Mouse (Mus musculus) intestine, embryonic 16.5 days (tissue): ENCODE measurements around the gene Wdr25. TPM values are rescaled to one million over a fixed set of nuclear protein-coding genes. Genes with fewer than 3 reads are reported as not detected.
"Not testable (repeated sequence)": the region's sequence is repeated elsewhere in the genome, so short reads cannot be mapped to it uniquely, and the experiment has no call there.

Source experiments
- ATAC-seq: fragments of 200-750 bp; cut with Nextera tagmentation; 2 replicates; pipeline ENCODE4 v1.8.0; 2017; ENCODE audit warnings: moderate TSS enrichment, moderate library complexity
- H3K27ac ChIP-seq: fragments of 300-500 bp; sonication (generic); 2 replicates; pipeline ENCODE4 v1.5.1; 2014; ENCODE audit warnings: mild to moderate bottlenecking, low read length
- H3K27me3 ChIP-seq: fragments of 300-500 bp; sonication (generic); replicated peaks from 2 replicates; pipeline ENCODE4 v1.6.1; 2014; ENCODE audit warnings: low read length, control low read depth, mixed read lengths; ENCODE audit not compliant: control insufficient read depth, insufficient read depth
- H3K36me3 ChIP-seq: fragments of 300-500 bp; sonication (generic); 2 replicates; pipeline ENCODE4 v1.6.1; 2014; ENCODE audit warnings: low read length, control low read depth; ENCODE audit not compliant: control insufficient read depth, insufficient read depth
- H3K4me1 ChIP-seq: fragments of 300-500 bp; sonication (generic); 2 replicates; pipeline ENCODE4 v1.6.1; 2014; ENCODE audit warnings: low read length, control low read depth, mixed read lengths; ENCODE audit not compliant: control insufficient read depth, insufficient read depth
- H3K4me2 ChIP-seq: fragments of 300-500 bp; sonication (generic); 2 replicates; pipeline ENCODE4 v1.6.1; 2014; ENCODE audit warnings: low read depth, low read length, control low read depth
- H3K4me3 ChIP-seq: fragments of 300-500 bp; sonication (generic); 2 replicates; pipeline ENCODE4 v1.5.1; 2014; ENCODE audit warnings: mild to moderate bottlenecking, low read length
- H3K9ac ChIP-seq: fragments of 300-500 bp; sonication (generic); 2 replicates; pipeline ENCODE4 v1.6.1; 2014; ENCODE audit warnings: low read depth, low read length
- H3K9me3 ChIP-seq: fragments of 300-500 bp; sonication (generic); 2 replicates; pipeline ENCODE4 v1.6.1; 2016; ENCODE audit warnings: low read length, control low read depth; ENCODE audit not compliant: control insufficient read depth
- WGBS: fragments of 180-500 bp; shearing (Covaris S2); extraction: QIAGEN DNeasy Blood & Tissue Kit; methylation state at CpG from one replicate; pipeline ENCODE4 v1.1.7; 2014; 5-methylcytosine and 5-hydroxymethylcytosine counted together
- polyA plus RNA-seq: library from polyadenylated mRNA; unstranded; fragments of >200 nt; fragmentation: Nextera tagmentation; extraction: Ambion mirVana; gene quantifications from 2 replicates; pipeline ENCODE4 v1.2.1, GENCODE M21; 2015

Gene Wdr25
- 6.9 TPM in 2 replicates for polyA plus RNA-seq

DNA sequence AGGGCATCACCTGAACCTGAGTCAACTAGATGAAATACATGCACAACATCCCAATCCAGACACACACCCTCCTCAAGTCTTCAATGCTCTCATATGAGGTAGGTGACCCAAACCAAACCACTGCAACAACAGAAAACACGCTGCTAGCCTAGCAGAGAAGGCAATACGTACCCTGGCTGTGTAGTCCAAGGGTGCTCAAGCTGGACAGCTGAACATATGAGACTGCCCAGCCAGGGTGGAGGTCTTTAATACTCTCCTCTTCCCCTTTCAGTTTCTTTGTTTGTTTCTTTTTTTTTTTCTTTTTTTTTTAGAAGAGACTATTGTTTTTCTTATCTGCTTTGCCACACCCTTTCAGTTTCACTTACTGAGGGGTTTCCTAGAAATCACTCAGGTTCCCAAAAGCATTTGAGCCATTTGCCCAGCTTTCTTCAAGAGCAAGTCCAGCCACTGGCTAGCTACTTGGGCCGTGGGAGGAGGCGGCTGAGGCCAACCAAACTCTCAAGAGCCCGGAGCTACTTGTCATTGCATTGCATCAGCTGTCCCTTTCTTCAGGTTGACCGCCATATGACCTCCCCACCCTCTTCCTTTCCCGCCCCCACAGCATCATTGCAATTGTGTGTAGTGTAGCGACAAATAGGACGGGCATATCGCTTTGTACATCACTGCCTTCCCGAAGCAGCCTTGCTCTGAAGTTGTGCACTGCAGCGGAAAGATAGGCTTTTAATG lies at the start of gene Wdr25:
Gene Wdr25 (plus strand): TSS at position 643 of the 726 bp plus-strand sequence.
- peak within 1 kb of the TSS; percentile 93 for H3K4me2 ChIP-seq
- no peak within 1 kb of the TSS for H3K27ac ChIP-seq
- ATAC-seq: no peak
- H3K4me1 ChIP-seq: peaks cover 11% of the 10 kb centered on the region; the same call in 1 of the 2 replicates
- H3K36me3 ChIP-seq: peaks cover 2% of the 10 kb centered on the region; the same call in 1 of the 2 replicates
- 19% methylated on average over 12 of the region's 12 CpGs for WGBS
- H3K27me3 ChIP-seq: no peaks in the 10 kb centered on the region
- peak within 1 kb of the TSS; percentile 85 for H3K9ac ChIP-seq
- H3K4me3 ChIP-seq: peak within 1 kb of the TSS; percentile 86
- no peaks in the 10 kb centered on the region for H3K9me3 ChIP-seq

DNA sequence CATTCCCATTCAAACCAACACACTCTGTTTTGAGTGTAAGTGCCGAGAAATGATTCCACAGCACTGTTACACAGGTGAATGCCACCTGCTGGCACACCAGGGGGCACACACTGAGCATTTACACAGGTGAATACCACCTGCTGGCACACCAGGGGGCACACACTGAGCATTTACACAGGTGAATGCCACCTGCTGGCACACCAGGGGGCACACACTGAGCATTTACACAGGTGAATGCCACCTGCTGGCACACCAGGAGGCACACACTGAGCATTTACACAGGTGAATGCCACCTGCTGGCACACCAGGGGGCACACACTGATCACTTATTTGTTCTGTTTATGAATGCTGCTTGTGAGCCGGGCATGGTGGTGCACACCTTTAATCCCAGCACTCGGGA lies 45.4 kb upstream of the Wdr25 start:
- not testable (repeated sequence) for H3K4me1 ChIP-seq, H3K9ac ChIP-seq, H3K4me3 ChIP-seq, H3K27ac ChIP-seq, ATAC-seq, H3K36me3 ChIP-seq, H3K9me3 ChIP-seq, H3K27me3 ChIP-seq, H3K4me2 ChIP-seq
- WGBS: 92% methylated on average over 3 of the region's 3 CpGs

DNA sequence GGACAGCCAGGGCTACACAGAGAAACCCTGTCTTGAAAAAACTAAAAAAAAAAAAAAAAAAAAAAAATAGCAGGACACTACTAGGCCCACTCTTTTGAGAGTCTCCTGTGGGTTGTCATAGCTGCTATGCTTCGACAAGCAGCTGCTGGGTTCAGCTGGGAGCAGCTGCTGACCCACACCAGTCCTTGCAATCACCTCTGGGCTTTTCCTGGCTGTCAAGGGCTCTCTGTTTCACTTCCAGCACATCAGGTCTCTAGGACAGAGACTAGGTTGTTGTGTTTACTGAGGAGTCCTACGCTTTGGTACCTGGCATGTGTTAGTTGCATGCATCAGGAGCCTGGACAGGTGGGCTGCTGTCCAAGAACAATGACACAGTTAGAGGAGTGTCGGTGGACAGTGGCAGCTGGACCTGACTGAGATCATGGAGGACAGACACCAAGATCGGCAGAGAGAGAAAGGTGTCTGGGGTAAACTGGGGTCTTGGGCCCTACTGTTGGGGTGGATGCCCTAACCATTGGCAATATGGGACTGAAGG lies 43.9 kb upstream of the Wdr25 start:
- Histone ChIP-seq H3K27me3 (no peaks in the 10 kb centered on the region), H3K27ac (no peak overlapping the region), H3K9ac (no peak overlapping the region), H3K4me1 (no peaks in the 10 kb centered on the region), H3K4me2 (no peak overlapping the region), H3K36me3 (no peaks in the 10 kb centered on the region), H3K9me3 (no peaks in the 10 kb centered on the region), H3K4me3 (no peak overlapping the region)
- WGBS: 78% methylated on average over 4 of the region's 4 CpGs
- no peak for ATAC-seq

DNA sequence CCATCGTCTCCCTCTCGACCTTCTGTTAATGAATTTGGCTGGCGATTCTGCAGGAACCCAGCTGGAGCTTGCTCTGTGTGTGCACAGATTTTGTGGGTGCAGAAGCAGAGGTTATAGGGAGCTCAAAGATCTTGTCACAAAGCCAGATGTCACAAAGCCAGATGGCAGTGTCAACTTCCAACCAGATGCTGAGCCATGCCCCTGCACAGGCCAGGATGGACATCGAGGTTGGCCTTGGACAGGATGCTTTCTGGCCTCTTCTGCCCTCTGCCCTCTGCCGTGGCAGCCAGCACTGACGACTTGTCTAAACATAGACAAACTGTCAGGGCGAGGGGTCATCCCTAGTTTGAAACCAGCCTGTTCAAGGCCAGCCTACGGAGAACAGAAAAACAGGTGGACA lies 43.3 kb upstream of the Wdr25 start:
- 0 out of 2 replicates have a peak, but pooled peaks cover 3% of the 10 kb centered on the region for H3K4me1 ChIP-seq
- no peaks in the 10 kb centered on the region for H3K27me3 ChIP-seq
- WGBS: 43% methylated on average over 8 of the region's 8 CpGs
- no peak overlapping the region for H3K27ac ChIP-seq
- H3K9ac ChIP-seq: no peak overlapping the region
- no peak overlapping the region for H3K4me3 ChIP-seq
- no peak overlapping the region for H3K4me2 ChIP-seq
- no peaks in the 10 kb centered on the region for H3K9me3 ChIP-seq
- ATAC-seq: no peak
- H3K36me3 ChIP-seq: no peaks in the 10 kb centered on the region

DNA sequence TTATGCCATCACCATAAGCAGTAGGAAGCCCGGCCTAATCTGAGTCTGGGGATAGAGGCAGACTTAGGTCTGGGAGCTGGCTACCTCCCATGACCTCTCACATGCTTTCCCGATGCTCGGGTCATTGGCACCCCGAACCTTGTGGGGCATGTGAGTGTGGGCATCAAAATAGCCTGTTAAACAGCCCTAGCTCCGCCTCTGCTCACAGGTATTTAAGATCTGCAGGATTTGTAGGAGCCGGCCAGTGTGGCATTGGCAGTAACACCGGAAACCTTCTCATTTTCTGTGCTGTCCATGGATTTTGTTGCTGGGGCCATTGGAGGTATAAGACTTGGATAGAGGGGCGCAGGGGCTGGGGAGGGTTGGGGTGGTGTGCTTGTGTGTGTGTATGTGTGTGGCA lies 42.5 kb upstream of the Wdr25 start:
- no peaks in the 10 kb centered on the region for H3K9me3 ChIP-seq
- H3K9ac ChIP-seq: no peak overlapping the region
- H3K27me3 ChIP-seq: no peaks in the 10 kb centered on the region
- H3K4me3 ChIP-seq: no peak overlapping the region
- no peak for ATAC-seq
- no peak overlapping the region for H3K27ac ChIP-seq
- H3K36me3 ChIP-seq: no peaks in the 10 kb centered on the region
- no peak overlapping the region for H3K4me2 ChIP-seq
- 0 out of 2 replicates have a peak, but pooled peaks cover 3% of the 10 kb centered on the region for H3K4me1 ChIP-seq
- 86% methylated on average over 8 of the region's 8 CpGs for WGBS

DNA sequence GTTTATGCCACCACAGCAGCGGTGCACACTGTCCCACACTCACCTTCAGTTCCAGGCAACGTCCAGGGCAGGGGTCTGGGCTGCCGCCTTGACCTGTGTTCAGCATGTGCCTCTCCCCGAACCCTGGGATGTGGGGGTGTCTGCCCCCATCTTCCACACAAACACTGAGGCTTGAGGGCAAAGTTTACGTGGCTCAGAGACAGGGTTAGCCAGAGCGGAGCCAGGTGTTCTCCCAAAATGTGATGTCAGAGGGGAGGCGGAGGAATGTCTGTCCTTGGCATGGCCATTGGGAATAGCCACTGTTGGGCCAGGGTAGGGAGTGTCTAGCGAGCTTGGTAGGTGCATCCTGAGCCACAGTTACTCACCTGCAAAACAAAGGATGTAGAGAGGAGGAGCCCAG lies 40.6 kb upstream of the Wdr25 start:
- no peak overlapping the region for H3K4me3 ChIP-seq
- H3K9me3 ChIP-seq: no peaks in the 10 kb centered on the region
- H3K4me1 ChIP-seq: 0 out of 2 replicates have a peak, but pooled peaks cover 3% of the 10 kb centered on the region
- 88% methylated on average over 8 of the region's 8 CpGs for WGBS
- H3K4me2 ChIP-seq: no peak overlapping the region
- ATAC-seq: no peak
- no peak overlapping the region for H3K27ac ChIP-seq
- no peaks in the 10 kb centered on the region for H3K36me3 ChIP-seq
- H3K9ac ChIP-seq: no peak overlapping the region
- H3K27me3 ChIP-seq: no peaks in the 10 kb centered on the region

DNA sequence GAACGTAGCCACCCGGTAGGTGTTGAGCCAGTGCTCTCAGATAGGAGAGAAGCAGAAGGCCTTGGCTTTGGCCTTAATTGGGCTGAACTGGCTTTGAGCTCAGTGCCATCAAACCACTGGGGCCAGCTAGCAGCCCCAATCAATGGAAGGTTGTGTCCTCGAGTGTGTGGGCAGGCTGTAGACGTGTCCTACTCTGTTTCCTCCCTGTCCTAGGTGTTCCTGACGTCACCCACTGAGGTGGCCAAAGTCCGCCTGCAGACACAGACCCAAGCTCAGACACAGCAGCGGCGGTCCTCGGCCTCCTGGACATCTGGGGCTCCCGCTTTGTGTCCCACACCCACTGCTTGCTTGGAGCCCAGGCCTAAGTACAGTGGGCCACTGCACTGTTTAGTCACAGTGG lies 38.4 kb upstream of the Wdr25 start:
- peak; percentile 91 for ATAC-seq
- Histone ChIP-seq H3K4me3 (no peak overlapping the region), H3K27me3 (no peaks in the 10 kb centered on the region), H3K9me3 (no peaks in the 10 kb centered on the region), H3K4me1 (0 out of 2 replicates have a peak, but pooled peaks cover 3% of the 10 kb centered on the region), H3K36me3 (no peaks in the 10 kb centered on the region), H3K27ac (no peak overlapping the region; the same call in 1 of the 2 replicates), H3K4me2 (no peak overlapping the region), H3K9ac (peak overlapping the region; percentile 46; the same call in 1 of the 2 replicates)
- 75% methylated on average over 10 of the region's 10 CpGs for WGBS

DNA sequence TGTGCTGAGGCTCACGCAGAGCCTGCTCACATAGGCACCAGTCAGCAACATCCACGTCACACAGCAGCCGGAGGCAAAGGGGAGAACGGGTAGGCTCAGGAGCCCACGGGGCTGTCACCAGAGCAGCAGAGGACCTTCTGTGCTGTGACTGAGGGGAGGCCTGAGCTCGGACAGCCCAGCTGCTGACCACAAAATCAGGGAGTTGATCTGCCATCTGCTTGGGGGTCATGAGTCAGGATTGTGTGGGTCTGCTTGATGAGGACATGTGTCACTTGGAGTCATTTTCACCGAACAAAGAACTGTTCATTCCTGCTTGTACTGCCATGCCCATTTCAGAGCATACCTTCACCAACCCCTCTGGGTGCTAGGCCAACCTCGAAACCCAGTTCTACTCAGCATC lies 37.2 kb upstream of the Wdr25 start:
- H3K27ac ChIP-seq: no peak overlapping the region
- no peaks in the 10 kb centered on the region for H3K27me3 ChIP-seq
- no peak overlapping the region for H3K4me2 ChIP-seq
- WGBS: 83% methylated on average over 8 of the region's 8 CpGs
- no peaks in the 10 kb centered on the region for H3K9me3 ChIP-seq
- peak overlapping the region; percentile 18; the same call in 1 of the 2 replicates for H3K9ac ChIP-seq
- ATAC-seq: no peak
- 0 out of 2 replicates have a peak, but pooled peaks cover 3% of the 10 kb centered on the region for H3K4me1 ChIP-seq
- H3K36me3 ChIP-seq: peaks cover 3% of the 10 kb centered on the region; the same call in 1 of the 2 replicates
- H3K4me3 ChIP-seq: no peak overlapping the region

DNA sequence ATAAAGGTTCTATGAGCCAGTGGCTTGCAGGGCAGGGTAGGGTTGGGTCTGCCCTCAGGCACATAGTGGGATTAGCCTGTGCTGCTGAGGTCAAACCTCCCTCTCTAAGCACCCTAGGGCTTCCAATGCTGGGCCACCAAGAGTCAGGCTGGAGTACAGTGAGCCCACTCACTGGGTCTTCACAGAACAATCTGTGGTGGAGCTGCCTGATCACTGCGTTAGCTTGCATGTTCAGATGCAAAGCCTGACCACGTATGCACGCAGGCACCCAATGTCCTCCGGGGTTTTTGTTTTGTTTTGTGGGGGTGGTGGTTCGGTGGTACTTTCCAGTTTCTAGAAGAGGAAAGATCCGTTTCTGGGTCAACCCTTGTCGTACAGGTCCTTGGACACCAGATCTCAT lies 36.3 kb upstream of the Wdr25 start:
- no peaks in the 10 kb centered on the region for H3K9me3 ChIP-seq
- H3K4me3 ChIP-seq: no peak overlapping the region
- ATAC-seq: no peak
- H3K4me2 ChIP-seq: no peak overlapping the region
- no peak overlapping the region for H3K9ac ChIP-seq
- WGBS: 77% methylated on average over 7 of the region's 7 CpGs
- peaks cover 6% of the 10 kb centered on the region; the same call in 1 of the 2 replicates for H3K36me3 ChIP-seq
- H3K27ac ChIP-seq: peak overlapping the region; percentile 16; the same call in 1 of the 2 replicates
- no peaks in the 10 kb centered on the region for H3K27me3 ChIP-seq
- H3K4me1 ChIP-seq: 0 out of 2 replicates have a peak, but pooled peaks cover 3% of the 10 kb centered on the region
